Mouse (Mus musculus) heart, embryonic 13.5 days (tissue): ENCODE measurements around the gene Cldnd2. TPM values are rescaled to one million over a fixed set of nuclear protein-coding genes. Genes with fewer than 3 reads are reported as not detected.

Experiments used
- ATAC-seq: fragments of 200-750 bp; cut with Nextera tagmentation; 2 replicates; pipeline ENCODE4 v1.8.0; 2017; ENCODE audit warnings: moderate TSS enrichment; ENCODE audit not compliant: insufficient number of reproducible peaks, low FRiP score, low TSS enrichment; ENCODE audit errors: extremely low read depth
- H3K27ac ChIP-seq: fragments of 300-500 bp; sonication (generic); replicated peaks from 2 replicates; pipeline ENCODE4 v1.5.1; 2015; ENCODE audit warnings: moderate library complexity, mild to moderate bottlenecking, inconsistent platforms
- H3K27me3 ChIP-seq: fragments of 300-500 bp; sonication (generic); replicated peaks from 2 replicates; pipeline ENCODE4 v1.6.1; 2015; ENCODE audit warnings: mild to moderate bottlenecking, inconsistent platforms
- H3K36me3 ChIP-seq: fragments of 300-500 bp; sonication (generic); 2 replicates; pipeline ENCODE4 v1.6.1; 2015; ENCODE audit warnings: mild to moderate bottlenecking, inconsistent platforms
- H3K4me1 ChIP-seq: fragments of 300-500 bp; sonication (generic); 2 replicates; pipeline ENCODE4 v1.6.1; 2015; ENCODE audit warnings: inconsistent platforms
- H3K4me2 ChIP-seq: fragments of 300-500 bp; sonication (generic); 2 replicates; pipeline ENCODE4 v1.6.1; 2015; ENCODE audit warnings: inconsistent platforms, mild to moderate bottlenecking, moderate library complexity
- H3K4me3 ChIP-seq: fragments of 300-500 bp; sonication (generic); 2 replicates; pipeline ENCODE4 v1.5.1; 2015; ENCODE audit warnings: moderate library complexity, mild to moderate bottlenecking, inconsistent platforms
- H3K9ac ChIP-seq: fragments of 300-500 bp; sonication (generic); 2 replicates; pipeline ENCODE4 v1.6.1; 2015; ENCODE audit warnings: inconsistent platforms, mild to moderate bottlenecking, moderate library complexity
- H3K9me3 ChIP-seq: fragments of 300-500 bp; sonication (generic); 2 replicates; pipeline ENCODE4 v1.6.1; 2016; ENCODE audit warnings: inconsistent platforms
- WGBS: fragments of 180-500 bp; shearing (Covaris S2); methylation state at CpG from one replicate; pipeline ENCODE4 v1.1.7; 2015; ENCODE audit warnings: mixed read lengths; 5-methylcytosine and 5-hydroxymethylcytosine counted together
- polyA plus RNA-seq: library from polyadenylated mRNA; unstranded; fragments of >200 nt; fragmentation: Nextera tagmentation; extraction: Ambion mirVana; gene quantifications from 2 replicates; pipeline ENCODE4 v1.2.1, GENCODE M21; 2015

Cldnd2 gene
- polyA plus RNA-seq, 1 experiment from 2014 or later: not detected

DNA sequence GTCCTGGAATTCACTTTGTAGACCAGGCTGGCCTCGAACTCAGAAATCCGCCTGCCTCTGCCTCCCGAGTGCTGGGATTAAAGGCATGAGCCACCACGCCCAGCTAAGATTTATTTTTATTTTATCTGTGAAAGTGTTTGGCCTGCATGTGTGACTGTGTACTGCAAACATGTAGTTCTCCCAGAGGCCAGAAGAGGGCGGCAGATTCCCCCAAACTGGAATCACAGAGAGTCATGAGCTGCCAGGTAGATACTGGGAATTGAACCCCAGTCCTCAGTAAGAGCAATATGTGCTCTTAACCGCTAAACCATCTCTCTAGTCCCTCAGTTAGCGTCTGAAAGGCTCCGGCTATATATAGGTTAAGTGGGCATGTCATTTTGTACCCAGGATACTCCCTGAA, 29.8 kb downstream of the Cldnd2 start:
- no peak for ATAC-seq
- WGBS: 36% methylated on average over 8 of the region's 8 CpGs
- Histone ChIP-seq H3K4me1 (peaks cover 7% of the 10 kb centered on the region; the same call in 1 of the 2 replicates), H3K4me3 (no peak overlapping the region), H3K36me3 (no peaks in the 10 kb centered on the region), H3K4me2 (no peak overlapping the region), H3K9ac (no peak overlapping the region), H3K9me3 (no peaks in the 10 kb centered on the region), H3K27ac (no peak overlapping the region), H3K27me3 (peaks cover 24% of the 10 kb centered on the region)

GRCm38 (mm10) chr7:43475706-43476105, 35.1 kb downstream of the Cldnd2 start:
- Histone ChIP-seq H3K36me3 (no peaks in the 10 kb centered on the region), H3K9ac (no peak overlapping the region), H3K4me2 (no peak overlapping the region), H3K27me3 (peaks cover 66% of the 10 kb centered on the region), H3K9me3 (no peaks in the 10 kb centered on the region), H3K27ac (no peak overlapping the region), H3K4me3 (no peak overlapping the region), H3K4me1 (peaks cover 3% of the 10 kb centered on the region; the same call in 1 of the 2 replicates)
- WGBS: 10% methylated on average over 23 of the region's 23 CpGs
- no peak for ATAC-seq

- 4% methylated on average over 13 of the region's 13 CpGs for WGBS
- Histone ChIP-seq H3K36me3 (no peaks in the 10 kb centered on the region), H3K9me3 (no peaks in the 10 kb centered on the region), H3K4me3 (peak overlapping the region; percentile 16), H3K4me1 (peaks cover 3% of the 10 kb centered on the region; the same call in 1 of the 2 replicates), H3K4me2 (peak overlapping the region; percentile 31; the same call in 1 of the 2 replicates), H3K27ac (no peak overlapping the region), H3K9ac (no peak overlapping the region), H3K27me3 (peaks cover 66% of the 10 kb centered on the region)
- ATAC-seq: no peak
Observed at GRCm38 (mm10) chr7:43476376-43476775, 35.8 kb downstream of the Cldnd2 start.

GRCm38 (mm10) chr7:43481191-43481590, 40.6 kb downstream of the Cldnd2 start:
- Histone ChIP-seq H3K4me2 (no peak overlapping the region), H3K36me3 (no peaks in the 10 kb centered on the region), H3K27ac (no peak overlapping the region), H3K4me3 (no peak overlapping the region), H3K4me1 (peaks cover 7% of the 10 kb centered on the region; the same call in 1 of the 2 replicates), H3K9ac (no peak overlapping the region), H3K27me3 (peaks cover 34% of the 10 kb centered on the region), H3K9me3 (no peaks in the 10 kb centered on the region)
- 60% methylated on average over 3 of the region's 3 CpGs for whole genome bisulfite sequencing
- no peak for ATAC-seq

DNA sequence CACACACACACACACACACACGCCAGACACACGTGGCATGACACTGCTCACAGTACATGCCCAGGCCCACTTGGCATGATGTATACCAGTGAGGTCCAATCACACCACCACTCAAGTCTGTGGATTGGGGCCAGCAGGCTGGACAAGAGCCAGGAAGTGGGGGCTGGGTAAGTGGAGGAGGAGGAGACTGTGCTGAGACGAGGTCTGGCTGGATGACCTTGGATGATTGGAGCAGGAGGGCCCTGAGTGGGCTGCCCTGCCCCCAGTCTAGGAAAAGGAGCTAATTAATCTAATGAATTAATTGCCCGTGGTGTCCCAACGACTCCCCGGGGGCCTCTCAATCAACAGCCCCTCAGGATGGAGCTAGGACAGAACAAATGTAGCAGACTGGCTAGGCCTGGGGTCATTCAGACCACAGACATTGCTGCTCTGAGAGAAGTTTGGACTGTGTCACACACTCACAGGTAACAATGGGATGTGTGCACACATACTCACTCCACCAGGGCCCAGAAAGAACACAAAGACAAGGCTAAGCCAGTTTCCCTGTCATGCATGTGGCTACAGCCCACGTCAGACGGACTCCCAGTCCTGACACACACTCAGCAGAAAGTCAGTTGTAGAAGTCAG, 41.6 kb downstream of the Cldnd2 start:
- WGBS: 53% methylated on average over 8 of the region's 8 CpGs

DNA sequence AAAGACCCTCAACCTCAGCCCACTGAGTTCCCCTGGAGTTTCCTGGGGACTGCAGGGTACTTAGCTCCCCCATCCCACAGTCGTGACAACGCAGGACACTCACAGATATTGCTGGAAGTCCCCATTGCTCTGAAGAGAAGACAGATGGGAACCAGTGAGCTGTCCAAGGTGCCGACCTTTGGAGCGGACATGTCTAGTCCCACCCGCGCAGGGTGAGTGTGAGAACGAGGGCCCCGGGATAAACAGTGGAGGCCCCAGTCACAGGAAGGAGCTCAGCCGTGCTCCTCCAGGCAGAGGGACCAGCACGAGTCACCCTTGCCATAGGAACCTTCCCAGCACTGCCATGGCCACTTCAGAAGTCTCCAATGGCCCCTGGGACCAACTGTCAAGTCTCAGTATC, 42.7 kb downstream of the Cldnd2 start:
- H3K4me1 ChIP-seq: 0 out of 2 replicates have a peak, but pooled peaks cover 4% of the 10 kb centered on the region
- no peaks in the 10 kb centered on the region for H3K9me3 ChIP-seq
- no peak overlapping the region for H3K27ac ChIP-seq
- no peak for ATAC-seq
- H3K36me3 ChIP-seq: no peaks in the 10 kb centered on the region
- peaks cover 24% of the 10 kb centered on the region for H3K27me3 ChIP-seq
- 7% methylated on average over 10 of the region's 10 CpGs for WGBS
- no peak overlapping the region for H3K9ac ChIP-seq
- H3K4me3 ChIP-seq: no peak overlapping the region
- no peak overlapping the region for H3K4me2 ChIP-seq

More for the DNA sequence above, 41.6 kb downstream of the Cldnd2 start:
- no peak overlapping the region for H3K9ac ChIP-seq
- H3K4me3 ChIP-seq: no peak overlapping the region
- peaks cover 27% of the 10 kb centered on the region for H3K27me3 ChIP-seq
- peak; percentile 2; the same call in 1 of the 2 replicates for ATAC-seq
- no peak overlapping the region for H3K27ac ChIP-seq
- H3K4me2 ChIP-seq: no peak overlapping the region
- H3K4me1 ChIP-seq: 0 out of 2 replicates have a peak, but pooled peaks cover 4% of the 10 kb centered on the region
- H3K9me3 ChIP-seq: no peaks in the 10 kb centered on the region
- H3K36me3 ChIP-seq: no peaks in the 10 kb centered on the region

GRCm38 (mm10) chr7:43488646-43489045, 48.1 kb downstream of the Cldnd2 start:
- Histone ChIP-seq H3K27ac (no peak overlapping the region), H3K27me3 (peaks cover 57% of the 10 kb centered on the region), H3K4me1 (peaks cover 9% of the 10 kb centered on the region; the same call in 1 of the 2 replicates), H3K36me3 (no peaks in the 10 kb centered on the region), H3K9ac (no peak overlapping the region), H3K4me3 (no peak overlapping the region), H3K9me3 (no peaks in the 10 kb centered on the region), H3K4me2 (no peak overlapping the region)
- 29% methylated on average over 5 of the region's 5 CpGs for WGBS
- no peak for ATAC-seq

- no peaks in the 10 kb centered on the region for H3K36me3 ChIP-seq
- H3K9me3 ChIP-seq: no peaks in the 10 kb centered on the region
- 2% methylated on average over 11 of the region's 41 CpGs for WGBS
- H3K4me2 ChIP-seq: peak within 1 kb of the TSS; percentile 68
- peak within 1 kb of the TSS; percentile 49 for H3K4me3 ChIP-seq
- peaks cover 9% of the 10 kb centered on the region; the same call in 1 of the 2 replicates for H3K4me1 ChIP-seq
- no peak within 1 kb of the TSS for H3K27ac ChIP-seq
- peak within 1 kb of the TSS; percentile 70 for H3K9ac ChIP-seq
- peaks cover 68% of the 10 kb centered on the region for H3K27me3 ChIP-seq
- ATAC-seq: no peak
Observed at GRCm38 (mm10) chr7:43489631-43490125, 49.1 kb downstream of the Cldnd2 start, which contains the start of gene Iglon5. Iglon5 (minus strand) TSS chr7:43490075.

- no peaks in the 10 kb centered on the region for H3K9me3 ChIP-seq
- ATAC-seq: 0 out of 2 replicates have a peak, but pooled peaks have one; percentile 40
- no peaks in the 10 kb centered on the region for H3K36me3 ChIP-seq
- H3K4me1 ChIP-seq: peaks cover 9% of the 10 kb centered on the region; the same call in 1 of the 2 replicates
- WGBS: 2% methylated on average over 11 of the region's 13 CpGs
- H3K4me2 ChIP-seq: peak overlapping the region; percentile 68
- H3K27me3 ChIP-seq: peaks cover 73% of the 10 kb centered on the region
- H3K27ac ChIP-seq: no peak overlapping the region
- H3K9ac ChIP-seq: peak overlapping the region; percentile 70
- peak overlapping the region; percentile 49 for H3K4me3 ChIP-seq
Observed at GRCm38 (mm10) chr7:43490182-43490584, 49.6 kb downstream of the Cldnd2 start.

DNA sequence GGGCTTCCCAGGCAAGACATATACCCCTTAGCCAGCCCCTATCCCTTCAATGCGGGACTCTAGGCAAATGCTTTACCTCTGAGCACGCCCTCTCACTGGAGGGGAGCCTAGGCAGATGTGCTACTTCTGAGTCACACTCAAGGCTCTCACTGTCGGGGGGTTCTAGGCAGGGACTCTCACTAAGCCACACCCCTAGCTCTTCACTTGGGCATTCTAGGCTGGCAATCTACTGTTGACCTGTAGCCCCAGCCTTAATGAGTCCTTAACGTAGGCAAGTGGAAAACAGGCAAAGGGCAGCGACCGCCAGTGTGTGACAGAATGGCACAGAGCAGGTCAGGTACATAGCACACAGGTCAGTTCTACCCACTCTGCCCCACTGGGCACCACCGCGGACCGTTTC, 50.3 kb downstream of the Cldnd2 start:
- Histone ChIP-seq H3K9me3 (no peaks in the 10 kb centered on the region), H3K4me3 (no peak overlapping the region), H3K27ac (no peak overlapping the region), H3K27me3 (peaks cover 79% of the 10 kb centered on the region), H3K36me3 (no peaks in the 10 kb centered on the region), H3K4me1 (peaks cover 9% of the 10 kb centered on the region; the same call in 1 of the 2 replicates), H3K9ac (no peak overlapping the region), H3K4me2 (no peak overlapping the region)
- ATAC-seq: no peak
- WGBS: 51% methylated on average over 9 of the region's 9 CpGs
